Mouse (Mus musculus): ENCODE results near the gene Med15.
A peak's percentile ranks its signal among the peaks of the same experiment; 100 is the strongest.
"Not testable (repeated sequence)": the region's sequence is repeated elsewhere in the genome, so short reads cannot be mapped to it uniquely, and the experiment has no call there.

Gene Med15

GRCm38 (mm10) chr16:17617922-17618565 lies 114.6 kb downstream of the Med15 start:
- peak; percentile 63 to 68 for DNase-seq (ENCODE audit: low spot score in 2 of 2)

DNA sequence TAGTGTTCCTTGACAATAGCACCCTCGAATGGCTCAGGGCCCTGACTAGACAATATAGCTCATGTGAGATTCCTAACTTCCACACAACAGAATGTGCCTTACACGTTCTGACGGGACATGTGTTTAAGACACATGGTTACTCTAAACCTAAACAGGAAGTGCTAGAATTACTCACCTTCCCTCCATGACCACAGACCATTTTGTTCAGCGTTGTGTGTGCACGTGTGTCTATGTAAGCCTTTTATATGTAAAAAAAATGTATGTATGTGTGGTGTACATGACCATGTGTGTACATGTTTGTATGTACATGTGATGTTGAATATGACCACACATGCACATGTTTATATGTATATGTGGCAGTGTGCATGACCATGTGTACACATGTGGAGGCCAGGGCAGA lies 116.5 kb downstream of the Med15 start:
- no peak for DNase-seq (ENCODE audit: low spot score in 2 of 2)

DNA sequence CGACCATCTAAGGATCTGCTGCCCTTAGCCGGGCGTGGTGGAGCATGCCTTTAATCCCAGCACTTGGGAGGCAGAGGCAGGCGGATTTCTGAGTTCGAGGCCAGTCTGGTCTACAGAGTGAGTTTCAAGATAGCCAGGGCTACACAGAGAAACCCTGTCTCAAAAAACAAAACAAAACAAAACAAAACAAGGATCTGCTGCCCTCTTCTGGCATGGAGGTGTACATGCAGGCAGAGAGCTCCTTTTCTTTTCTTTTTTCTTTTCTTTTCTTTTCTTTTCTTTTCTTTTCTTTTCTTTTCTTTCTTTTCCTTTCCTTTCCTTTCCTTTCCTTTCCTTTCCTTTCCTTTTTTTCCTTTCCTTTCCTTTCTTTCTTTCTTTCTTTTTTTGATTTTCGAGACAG lies 118.0 kb downstream of the Med15 start:
- DNase-seq (ENCODE audit: low spot score in 2 of 2), result not testable (repeated sequence)

- DNase-seq (ENCODE audit: low spot score in 2 of 2), result peak; percentile 50 to 58
These were observed 121.3 kb downstream of the Med15 start for GRCm38 (mm10) chr16:17611383-17611782.

DNA sequence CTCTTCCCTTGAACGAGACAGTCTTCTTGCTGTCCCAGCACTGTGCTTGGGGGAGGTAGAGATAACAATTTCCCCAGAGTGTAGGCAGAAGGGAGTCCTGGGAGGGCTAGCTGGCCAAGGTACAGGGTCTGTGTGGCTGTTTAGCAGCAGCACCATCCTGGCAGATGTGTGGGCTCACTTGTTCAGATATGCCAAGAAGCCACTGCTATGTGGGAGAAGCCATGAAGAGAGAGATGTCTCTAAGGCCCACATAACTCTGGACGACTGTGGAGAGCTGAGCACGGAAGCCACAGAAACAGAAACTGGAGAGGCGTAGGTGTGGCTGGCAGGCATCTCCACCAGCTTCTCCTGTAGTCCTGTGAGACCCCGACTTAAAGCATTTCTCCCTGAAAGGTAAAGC lies 127.0 kb downstream of the Med15 start:
- peak in 1 of 2 experiments; percentile 10 for DNase-seq (ENCODE audit: low spot score in 2 of 2)

DNA sequence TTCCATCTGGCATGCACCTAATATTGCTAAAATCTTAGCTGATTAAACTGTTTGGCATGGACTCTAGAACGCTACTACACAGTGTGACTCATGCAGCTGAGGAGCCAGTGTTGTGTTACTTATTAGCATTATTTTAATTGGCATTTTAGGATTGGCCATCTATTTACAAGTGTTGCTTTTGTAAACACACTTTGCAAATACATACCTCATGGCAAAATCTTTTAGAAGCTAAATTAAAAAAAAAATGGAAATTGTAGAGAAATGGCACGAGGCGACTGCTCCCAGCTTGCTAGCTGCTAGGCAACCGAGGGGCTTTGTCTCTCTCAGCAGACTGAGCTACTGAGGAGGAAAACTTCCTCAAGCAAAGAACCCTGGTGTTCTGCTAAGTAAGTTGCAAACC lies 127.8 kb downstream of the Med15 start:
- DNase-seq (ENCODE audit: low spot score in 2 of 2), result no peak
